Mouse (Mus musculus) kidney, adult 10 weeks (tissue): ENCODE measurements around the gene Rgs5. TPM values are rescaled to one million over a fixed set of nuclear protein-coding genes. Genes with fewer than 3 reads are reported as not detected.

Experiments
- polyA plus RNA-seq: library from polyadenylated mRNA; stranded (reverse); fragments of 350-450 nt; fragmentation: Illumina TruSeq; extraction: RNeasy Lipid Tissue Mini Kit (QIAGEN cat#74804); gene quantifications from one replicate; pipeline ENCODE4 v1.2.3, GENCODE M21; 2014; ENCODE audit warnings: low read depth, low replicate concordance

The Rgs5 gene
- polyA plus RNA-seq = 173 TPM

GRCm38 (mm10) chr1:169655256-169655655 lies at the start of gene Rgs5:
Rgs5 (plus strand) TSS chr1:169655501.

Other genes starting within 250 kb of the Rgs5 start
- gene Nuf2, start 124.0 kb upstream of the Rgs5 start, polyA plus RNA-seq = 0.61 TPM
- 5.9 TPM for gene Rgs4, start 92.1 kb downstream of the Rgs5 start, polyA plus RNA-seq